Mouse (Mus musculus): ENCODE measurements around the gene Cort.

- TF ChIP-seq CTCF (IDR thresholded peaks at IDR 0.05; ENCODE audit: low read depth, low read length): no peak
- TF ChIP-seq POLR2A (IDR thresholded peaks at IDR 0.05; ENCODE audit: borderline replicate concordance, low read depth, low read length): no peak
These were observed 36.6 kb upstream of the Cort start for GRCm38 (mm10) chr4:149163196-149163595.

All from bone marrow macrophage, adult 2 months (primary cell).